Mouse (Mus musculus): ENCODE data around the gene Lrrc73. TPM values are rescaled to one million over a fixed set of nuclear protein-coding genes. Genes with fewer than 3 reads are reported as not detected.
A peak's percentile ranks its signal among the peaks of the same experiment; 100 is the strongest.

Lrrc73 gene
- polyA plus RNA-seq, 1 experiment from 2014 or later: 0.46 TPM

GRCm38 (mm10) chr17:46244579-46244978 lies 8.8 kb upstream of the Lrrc73 start:
- 74% methylated on average over 10 of the region's 10 CpGs for WGBS
- Histone ChIP-seq H3K36me3 (peaks cover 50% of the 10 kb centered on the region), H3K27ac (no peak overlapping the region), H3K4me1 (replicated peaks) (peaks cover 21% of the 10 kb centered on the region), H3K4me2 (replicated peaks) (no peak overlapping the region), H3K27me3 (replicated peaks) (no peaks in the 10 kb centered on the region), H3K4me3 (replicated peaks) (no peak overlapping the region), H3K9me3 (no peaks in the 10 kb centered on the region), H3K9ac (no peak overlapping the region)
- no peak for ATAC-seq

GRCm38 (mm10) chr17:46247512-46248188 lies 5.7 kb upstream of the Lrrc73 start, which contains the start of the genes Polr1c and Yipf3:
Gene Polr1c (minus strand): TSS chr17:46248054.
Gene Yipf3 (plus strand): TSS chr17:46248080.
- H3K27ac ChIP-seq: peak within 1 kb of the TSS; percentile 70
- peak within 1 kb of the TSS; percentile 68 for H3K4me2 ChIP-seq (replicated peaks)
- peaks cover 50% of the 10 kb centered on the region for H3K36me3 ChIP-seq
- H3K4me3 ChIP-seq (replicated peaks): peak within 1 kb of the TSS; percentile 89
- H3K27me3 ChIP-seq (replicated peaks): no peaks in the 10 kb centered on the region
- ATAC-seq: peak; percentile 95
- no peaks in the 10 kb centered on the region for H3K9me3 ChIP-seq
- peak within 1 kb of the TSS; percentile 98 for H3K9ac ChIP-seq
- H3K4me1 ChIP-seq (replicated peaks): peaks cover 19% of the 10 kb centered on the region
- WGBS: under 1% methylated on average over 53 of the region's 53 CpGs

GRCm38 (mm10) chr17:46248189-46248522 lies 5.2 kb upstream of the Lrrc73 start:
- WGBS: under 1% methylated on average over 37 of the region's 37 CpGs
- Histone ChIP-seq H3K9me3 (no peaks in the 10 kb centered on the region), H3K36me3 (peaks cover 45% of the 10 kb centered on the region), H3K4me3 (replicated peaks) (peak overlapping the region; percentile 89), H3K27me3 (replicated peaks) (no peaks in the 10 kb centered on the region), H3K4me2 (replicated peaks) (peak overlapping the region; percentile 68), H3K4me1 (replicated peaks) (peaks cover 17% of the 10 kb centered on the region), H3K9ac (peak overlapping the region; percentile 98), H3K27ac (peak overlapping the region; percentile 70)
- ATAC-seq: peak; percentile 69

GRCm38 (mm10) chr17:46251174-46251573 lies 2.2 kb upstream of the Lrrc73 start:
- 79% methylated on average over 7 of the region's 7 CpGs for WGBS
- Histone ChIP-seq H3K9me3 (no peaks in the 10 kb centered on the region), H3K9ac (no peak overlapping the region), H3K4me1 (replicated peaks) (peaks cover 27% of the 10 kb centered on the region), H3K27me3 (replicated peaks) (peaks cover 18% of the 10 kb centered on the region), H3K27ac (no peak overlapping the region), H3K36me3 (peaks cover 27% of the 10 kb centered on the region), H3K4me3 (replicated peaks) (no peak overlapping the region), H3K4me2 (replicated peaks) (no peak overlapping the region)
- no peak for ATAC-seq

GRCm38 (mm10) chr17:46252571-46253451 lies 520 bp upstream of the Lrrc73 start:
- 55% methylated on average over 14 of the region's 14 CpGs for WGBS
- H3K4me3 ChIP-seq (replicated peaks): peak overlapping the region; percentile 64

GRCm38 (mm10) chr17:46254106-46254505 lies 775 bp downstream of the Lrrc73 start:
- Histone ChIP-seq H3K27me3 (replicated peaks) (peaks cover 18% of the 10 kb centered on the region), H3K9ac (peak overlapping the region; percentile 55), H3K4me3 (replicated peaks) (peak overlapping the region; percentile 64), H3K9me3 (no peaks in the 10 kb centered on the region), H3K4me1 (replicated peaks) (peaks cover 15% of the 10 kb centered on the region), H3K36me3 (peaks cover 44% of the 10 kb centered on the region), H3K27ac (no peak overlapping the region), H3K4me2 (replicated peaks) (peak overlapping the region; percentile 99)
- ATAC-seq: peak; percentile 51; the same call in 1 of the 2 replicates
- under 1% methylated on average over 34 of the region's 54 CpGs for WGBS

More at GRCm38 (mm10) chr17:46252571-46253451, 520 bp upstream of the Lrrc73 start:
- Histone ChIP-seq H3K4me1 (replicated peaks) (peaks cover 21% of the 10 kb centered on the region), H3K27ac (no peak overlapping the region), H3K9ac (no peak overlapping the region; the same call in 1 of the 2 replicates), H3K9me3 (no peaks in the 10 kb centered on the region), H3K4me2 (replicated peaks) (peak overlapping the region; percentile 99), H3K36me3 (peaks cover 31% of the 10 kb centered on the region), H3K27me3 (replicated peaks) (peaks cover 18% of the 10 kb centered on the region)
- ATAC-seq: no peak

- Histone ChIP-seq H3K4me1 (replicated peaks) (peaks cover 11% of the 10 kb centered on the region; the same call in 1 of the 2 replicates), H3K4me2 (replicated peaks) (0 out of 2 replicates have a peak overlapping the region, but pooled peaks have one; percentile 99), H3K36me3 (peaks cover 43% of the 10 kb centered on the region), H3K4me3 (replicated peaks) (no peak overlapping the region), H3K27me3 (replicated peaks) (peaks cover 18% of the 10 kb centered on the region), H3K27ac (no peak overlapping the region), H3K9ac (no peak overlapping the region), H3K9me3 (no peaks in the 10 kb centered on the region)
- ATAC-seq: no peak
- 36% methylated on average over 6 of the region's 6 CpGs for WGBS
These were observed 1.8 kb downstream of the Lrrc73 start for GRCm38 (mm10) chr17:46255147-46255546.

GRCm38 (mm10) chr17:46258279-46259053 lies 5.1 kb downstream of the Lrrc73 start:
- WGBS: 83% methylated on average over 30 of the region's 30 CpGs
- Histone ChIP-seq H3K36me3 (peaks cover 48% of the 10 kb centered on the region), H3K9ac (no peak overlapping the region), H3K27ac (no peak overlapping the region), H3K4me3 (replicated peaks) (no peak overlapping the region), H3K4me2 (replicated peaks) (no peak overlapping the region), H3K9me3 (no peaks in the 10 kb centered on the region), H3K4me1 (replicated peaks) (peaks cover 11% of the 10 kb centered on the region; the same call in 1 of the 2 replicates), H3K27me3 (replicated peaks) (peaks cover 18% of the 10 kb centered on the region)
- ATAC-seq: no peak

- H3K27ac ChIP-seq: no peak overlapping the region
- H3K4me1 ChIP-seq (replicated peaks): 0 out of 2 replicates have a peak, but pooled peaks cover 4% of the 10 kb centered on the region
- H3K9ac ChIP-seq: no peak overlapping the region
- no peaks in the 10 kb centered on the region for H3K9me3 ChIP-seq
- no peak overlapping the region for H3K4me2 ChIP-seq (replicated peaks)
- peaks cover 58% of the 10 kb centered on the region for H3K36me3 ChIP-seq
- WGBS: 86% methylated on average over 17 of the region's 17 CpGs
- peaks cover 9% of the 10 kb centered on the region for H3K27me3 ChIP-seq (replicated peaks)
- no peak for ATAC-seq
- H3K4me3 ChIP-seq (replicated peaks): no peak overlapping the region
These were observed 6.3 kb downstream of the Lrrc73 start for GRCm38 (mm10) chr17:46259675-46260074.

- ATAC-seq: no peak
These were observed 8.9 kb downstream of the Lrrc73 start for GRCm38 (mm10) chr17:46262201-46262694.

GRCm38 (mm10) chr17:46265502-46265901 lies 12.2 kb downstream of the Lrrc73 start:
- Histone ChIP-seq H3K27me3 (replicated peaks) (no peaks in the 10 kb centered on the region), H3K9me3 (no peaks in the 10 kb centered on the region), H3K4me2 (replicated peaks) (no peak overlapping the region), H3K4me1 (replicated peaks) (peaks cover 33% of the 10 kb centered on the region), H3K27ac (no peak overlapping the region), H3K4me3 (replicated peaks) (no peak overlapping the region), H3K9ac (no peak overlapping the region), H3K36me3 (peaks cover 34% of the 10 kb centered on the region)
- WGBS: 89% methylated on average over 12 of the region's 12 CpGs
- ATAC-seq: no peak

More at GRCm38 (mm10) chr17:46262201-46262694, 8.9 kb downstream of the Lrrc73 start:
- H3K9me3 ChIP-seq: no peaks in the 10 kb centered on the region
- H3K27me3 ChIP-seq (replicated peaks): no peaks in the 10 kb centered on the region
- H3K4me3 ChIP-seq (replicated peaks): no peak overlapping the region
- no peak overlapping the region for H3K4me2 ChIP-seq (replicated peaks)
- 92% methylated on average over 5 of the region's 5 CpGs for WGBS
- H3K4me1 ChIP-seq (replicated peaks): peaks cover 13% of the 10 kb centered on the region
- H3K27ac ChIP-seq: no peak overlapping the region
- H3K9ac ChIP-seq: no peak overlapping the region
- peaks cover 59% of the 10 kb centered on the region for H3K36me3 ChIP-seq
